Mouse (Mus musculus) intestine, embryonic 14.5 days (tissue): ENCODE measurements around the gene Tns3. TPM values are rescaled to one million over a fixed set of nuclear protein-coding genes. Genes with fewer than 3 reads are reported as not detected.
A peak's percentile ranks its signal among the peaks of the same experiment; 100 is the strongest.

Experiments used
- ATAC-seq: fragments of 200-750 bp; cut with Nextera tagmentation; replicated peaks from 2 replicates; pipeline ENCODE4 v1.8.0; 2017; ENCODE audit warnings: low read depth, moderate number of reproducible peaks, moderate TSS enrichment, moderate library complexity; ENCODE audit not compliant: low FRiP score, low TSS enrichment
- DNase-seq: peaks from one replicate; pipeline ENCODE4 v3.0.0-alpha.2; 2018; ENCODE audit warnings: low spot score
- H3K27ac ChIP-seq: fragments of 300-500 bp; sonication (generic); 2 replicates; pipeline ENCODE4 v1.5.1; 2014; ENCODE audit warnings: low read depth, mild to moderate bottlenecking, control low read depth
- H3K27me3 ChIP-seq: fragments of 300-500 bp; sonication (generic); replicated peaks from 2 replicates; pipeline ENCODE4 v1.6.1; 2014; ENCODE audit warnings: low read length, control low read depth; ENCODE audit not compliant: control insufficient read depth, insufficient read depth
- H3K36me3 ChIP-seq: fragments of 300-500 bp; sonication (generic); 2 replicates; pipeline ENCODE4 v1.6.1; 2014; ENCODE audit warnings: low read length, control low read depth; ENCODE audit not compliant: control insufficient read depth, insufficient read depth
- H3K4me1 ChIP-seq: fragments of 300-500 bp; sonication (generic); replicated peaks from 2 replicates; pipeline ENCODE4 v1.6.1; 2014; ENCODE audit warnings: low read length, control low read depth, mixed read lengths; ENCODE audit not compliant: control insufficient read depth, insufficient read depth
- H3K4me2 ChIP-seq: fragments of 300-500 bp; sonication (generic); 2 replicates; pipeline ENCODE4 v1.6.1; 2014; ENCODE audit warnings: low read length
- H3K4me3 ChIP-seq: fragments of 300-500 bp; sonication (generic); 2 replicates; pipeline ENCODE4 v1.5.1; 2014; ENCODE audit warnings: low read depth, low read length, control low read depth, mixed read lengths
- H3K9ac ChIP-seq: fragments of 300-500 bp; sonication (generic); 2 replicates; pipeline ENCODE4 v1.6.1; 2014; ENCODE audit warnings: mild to moderate bottlenecking, low read length
- H3K9me3 ChIP-seq: fragments of 300-500 bp; sonication (generic); 2 replicates; pipeline ENCODE4 v1.6.1; 2016; ENCODE audit warnings: low read length, control low read depth; ENCODE audit not compliant: control insufficient read depth
- WGBS: fragments of 180-500 bp; shearing (Covaris S2); extraction: QIAGEN DNeasy Blood & Tissue Kit; methylation state at CpG from one replicate; pipeline ENCODE4 v1.1.7; 2014; 5-methylcytosine and 5-hydroxymethylcytosine counted together
- polyA plus RNA-seq: library from polyadenylated mRNA; unstranded; fragments of >200 nt; fragmentation: Nextera tagmentation; extraction: Ambion mirVana; gene quantifications from 2 replicates; pipeline ENCODE4 v1.2.1, GENCODE M21; 2014

Gene Tns3
- polyA plus RNA-seq, 1 experiment from 2014 or later = 25.7 TPM

DNA sequence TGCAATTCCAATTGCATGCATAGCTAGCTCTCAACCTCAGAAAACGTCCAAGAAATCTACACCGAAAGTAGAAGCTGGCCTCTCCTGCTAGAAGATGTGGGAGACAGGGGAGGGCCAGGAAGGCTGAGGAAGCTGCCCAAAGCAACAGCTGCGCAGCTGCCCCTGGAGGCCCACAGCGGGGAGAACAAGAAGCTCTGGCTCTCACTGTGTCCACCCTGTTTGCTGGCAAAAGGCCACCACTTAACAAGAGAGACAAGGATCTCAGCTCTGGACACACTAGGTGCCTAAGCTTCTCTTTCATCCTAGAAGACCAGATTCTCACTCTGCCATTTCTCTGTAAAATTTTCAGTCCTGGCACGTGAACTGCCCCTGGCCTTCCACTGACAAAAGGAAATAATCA, 167.6 kb downstream of the Tns3 start:
- Histone ChIP-seq H3K9me3 (no peaks in the 10 kb centered on the region), H3K4me1 (peaks cover 22% of the 10 kb centered on the region), H3K36me3 (peaks cover 33% of the 10 kb centered on the region), H3K4me2 (no peak overlapping the region), H3K27ac (peak overlapping the region; percentile 76), H3K27me3 (no peaks in the 10 kb centered on the region), H3K4me3 (no peak overlapping the region), H3K9ac (no peak overlapping the region)
- peak; percentile 68 for DNase-seq
- no peak for ATAC-seq
- 23% methylated on average over 5 of the region's 5 CpGs for WGBS

DNA sequence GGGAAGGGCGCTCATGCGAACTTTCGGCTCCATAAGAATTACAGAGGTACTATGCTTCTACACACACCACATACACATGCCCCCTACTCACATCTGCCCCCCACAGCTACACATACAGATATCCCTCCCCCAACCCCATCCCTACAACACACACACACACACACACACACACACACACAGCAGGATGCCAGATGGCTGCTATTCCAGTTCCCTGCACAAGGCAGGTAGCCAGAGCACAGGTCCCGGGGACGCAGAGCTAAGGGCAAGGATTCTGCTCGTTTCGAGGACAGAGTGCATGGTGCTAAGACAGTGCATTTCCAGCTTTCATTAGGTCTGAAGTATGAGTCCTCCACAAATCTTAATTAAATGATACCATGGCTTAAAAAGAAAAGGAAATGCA, 168.5 kb downstream of the Tns3 start:
- Histone ChIP-seq H3K4me1 (peaks cover 17% of the 10 kb centered on the region), H3K9ac (no peak overlapping the region), H3K4me2 (no peak overlapping the region), H3K36me3 (peaks cover 34% of the 10 kb centered on the region), H3K4me3 (no peak overlapping the region), H3K27me3 (no peaks in the 10 kb centered on the region), H3K9me3 (no peaks in the 10 kb centered on the region), H3K27ac (peak overlapping the region; percentile 76; the same call in 1 of the 2 replicates)
- WGBS = 87% methylated on average over 7 of the region's 7 CpGs
- DNase-seq (no peak), ATAC-seq (no peak)

DNA sequence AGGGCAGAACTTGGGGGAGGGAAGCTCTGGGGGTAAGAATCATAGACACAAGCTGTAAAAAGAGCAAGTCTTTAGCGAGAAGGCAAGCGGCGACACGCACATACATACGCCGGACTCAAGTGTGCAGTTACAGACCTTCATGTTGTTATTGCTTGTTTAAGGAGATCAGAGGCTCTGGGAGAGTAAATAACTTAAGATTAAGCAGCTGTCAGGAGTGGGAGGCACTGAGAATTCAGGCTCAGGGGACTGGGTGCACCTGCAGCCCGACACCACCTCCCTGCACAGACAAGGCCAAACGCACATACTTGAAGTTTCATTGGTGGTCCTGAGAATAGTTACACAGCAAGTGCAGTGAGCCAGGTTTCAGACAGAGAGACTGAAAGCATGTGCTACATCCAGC, 169.3 kb downstream of the Tns3 start:
- 72% methylated on average over 8 of the region's 8 CpGs for WGBS
- H3K9ac ChIP-seq = no peak overlapping the region
- DNase-seq (no peak), ATAC-seq (no peak)
- H3K4me3 ChIP-seq = no peak overlapping the region
- no peak overlapping the region for H3K4me2 ChIP-seq
- H3K4me1 ChIP-seq = peaks cover 17% of the 10 kb centered on the region
- H3K36me3 ChIP-seq = peaks cover 42% of the 10 kb centered on the region
- H3K27ac ChIP-seq = no peak overlapping the region
- no peaks in the 10 kb centered on the region for H3K9me3 ChIP-seq
- H3K27me3 ChIP-seq = no peaks in the 10 kb centered on the region

DNA sequence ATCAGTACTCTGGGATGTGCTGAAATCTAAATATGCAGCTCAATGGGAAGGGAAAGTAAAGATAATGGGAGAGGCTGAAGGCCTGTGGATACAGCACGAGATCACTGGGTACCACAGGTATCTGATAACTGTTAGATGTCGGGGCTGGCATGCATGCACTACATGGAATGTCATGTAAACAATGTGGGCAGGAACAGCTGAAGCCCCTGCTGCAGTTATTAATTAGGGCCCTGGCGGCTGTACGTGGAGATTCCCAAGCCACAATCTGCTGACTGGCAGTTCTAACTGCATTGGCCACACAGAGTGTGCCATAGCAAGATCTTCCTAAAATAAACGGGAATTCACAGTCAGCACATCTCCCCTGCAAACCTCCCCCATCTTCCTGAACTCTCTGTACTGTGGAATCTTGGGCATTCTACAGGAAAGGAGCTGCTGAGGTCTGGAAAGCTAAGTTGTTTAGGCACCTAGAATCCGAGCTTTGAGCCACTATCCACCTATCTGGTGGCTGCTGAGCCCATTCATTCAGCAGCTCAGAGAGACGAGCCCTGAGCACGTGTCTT, 170.3 kb downstream of the Tns3 start:
- H3K4me3 ChIP-seq = no peak overlapping the region

DNA sequence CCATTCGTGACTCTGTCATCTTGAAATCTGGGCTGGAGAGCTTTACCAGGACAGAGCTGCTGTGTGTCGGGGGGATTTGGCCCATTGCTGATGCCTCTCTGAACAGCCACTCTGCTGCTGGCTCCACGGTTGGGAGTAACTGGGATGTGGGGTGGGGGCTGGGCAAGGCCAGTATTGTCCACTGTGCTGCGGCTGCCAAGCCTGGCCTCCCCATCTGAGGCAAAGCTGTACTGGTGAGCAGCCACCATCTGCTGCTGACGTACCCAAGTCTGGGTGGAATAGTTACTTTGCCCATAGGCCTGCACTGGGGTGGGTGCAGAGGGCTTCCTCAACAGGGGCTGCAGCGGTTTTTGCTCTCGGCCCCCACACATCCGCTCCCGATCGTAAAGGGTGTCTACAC, 172.0 kb downstream of the Tns3 start:
- ATAC-seq = no peak
- peaks cover 13% of the 10 kb centered on the region for H3K4me1 ChIP-seq
- no peak for DNase-seq
- peaks cover 48% of the 10 kb centered on the region for H3K36me3 ChIP-seq
- WGBS = 95% methylated on average over 10 of the region's 10 CpGs
- H3K4me3 ChIP-seq = no peak overlapping the region
- no peaks in the 10 kb centered on the region for H3K27me3 ChIP-seq
- no peaks in the 10 kb centered on the region for H3K9me3 ChIP-seq
- H3K4me2 ChIP-seq = no peak overlapping the region
- no peak overlapping the region for H3K27ac ChIP-seq
- no peak overlapping the region for H3K9ac ChIP-seq

More for the DNA sequence above, 170.3 kb downstream of the Tns3 start:
- no peak for DNase-seq
- H3K4me1 ChIP-seq = peaks cover 17% of the 10 kb centered on the region
- 55% methylated on average over 8 of the region's 8 CpGs for WGBS
- no peak overlapping the region for H3K9ac ChIP-seq
- H3K27me3 ChIP-seq = no peaks in the 10 kb centered on the region
- H3K4me2 ChIP-seq = no peak overlapping the region
- no peaks in the 10 kb centered on the region for H3K9me3 ChIP-seq
- H3K27ac ChIP-seq = no peak overlapping the region
- no peak for ATAC-seq
- peaks cover 39% of the 10 kb centered on the region for H3K36me3 ChIP-seq

DNA sequence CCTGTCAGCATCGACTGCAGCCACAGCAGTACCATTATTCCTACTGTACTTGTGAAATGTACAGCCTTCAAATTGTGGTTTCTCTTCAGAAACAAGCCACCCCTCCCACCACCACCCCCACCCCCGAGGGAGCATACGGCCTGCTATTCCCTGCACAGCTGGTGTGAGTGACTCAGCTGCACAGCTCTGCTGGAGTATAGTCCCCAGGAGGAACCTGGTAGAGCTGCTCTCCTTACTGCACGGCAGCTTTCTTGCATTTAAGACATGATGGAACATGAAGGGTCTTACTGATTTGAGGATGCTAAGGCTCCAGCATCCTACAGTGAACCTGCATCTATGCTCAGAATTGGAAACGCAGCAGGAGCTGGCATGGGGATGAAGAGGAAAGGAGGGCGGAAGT, 176.1 kb downstream of the Tns3 start:
- no peaks in the 10 kb centered on the region for H3K9me3 ChIP-seq
- 83% methylated on average over 6 of the region's 6 CpGs for WGBS
- no peak overlapping the region for H3K4me2 ChIP-seq
- no peak overlapping the region for H3K27ac ChIP-seq
- peaks cover 60% of the 10 kb centered on the region for H3K36me3 ChIP-seq
- H3K4me1 ChIP-seq = no peaks in the 10 kb centered on the region
- DNase-seq (no peak), ATAC-seq (no peak)
- no peak overlapping the region for H3K9ac ChIP-seq
- no peaks in the 10 kb centered on the region for H3K27me3 ChIP-seq
- no peak overlapping the region for H3K4me3 ChIP-seq

DNA sequence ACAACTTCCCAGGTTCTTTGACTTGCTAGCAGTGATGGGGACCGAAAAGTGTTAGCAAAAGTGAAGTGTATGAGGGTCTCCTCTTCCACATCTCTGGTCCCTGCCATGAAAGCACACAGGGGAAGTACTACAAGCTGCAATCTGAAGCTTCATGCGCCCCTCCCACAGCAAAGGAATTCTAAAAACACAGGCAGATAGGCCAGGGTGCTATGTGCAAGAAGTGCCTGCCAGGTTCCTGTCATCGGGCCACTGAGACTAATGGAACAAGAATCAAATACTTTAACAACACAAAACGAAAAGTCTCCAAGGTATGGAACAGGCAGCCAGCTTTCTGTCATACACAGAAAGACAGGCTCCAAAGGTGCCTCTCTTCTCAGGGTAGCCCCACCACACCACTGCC, 177.8 kb downstream of the Tns3 start:
- no peaks in the 10 kb centered on the region for H3K9me3 ChIP-seq
- no peak overlapping the region for H3K4me3 ChIP-seq
- 80% methylated on average over 4 of the region's 4 CpGs for WGBS
- no peaks in the 10 kb centered on the region; the same call in 1 of the 2 replicates for H3K4me1 ChIP-seq
- no peaks in the 10 kb centered on the region for H3K27me3 ChIP-seq
- no peak overlapping the region for H3K27ac ChIP-seq
- no peak overlapping the region for H3K9ac ChIP-seq
- no peak overlapping the region for H3K4me2 ChIP-seq
- DNase-seq = no peak
- ATAC-seq = no peak
- peaks cover 43% of the 10 kb centered on the region for H3K36me3 ChIP-seq

DNA sequence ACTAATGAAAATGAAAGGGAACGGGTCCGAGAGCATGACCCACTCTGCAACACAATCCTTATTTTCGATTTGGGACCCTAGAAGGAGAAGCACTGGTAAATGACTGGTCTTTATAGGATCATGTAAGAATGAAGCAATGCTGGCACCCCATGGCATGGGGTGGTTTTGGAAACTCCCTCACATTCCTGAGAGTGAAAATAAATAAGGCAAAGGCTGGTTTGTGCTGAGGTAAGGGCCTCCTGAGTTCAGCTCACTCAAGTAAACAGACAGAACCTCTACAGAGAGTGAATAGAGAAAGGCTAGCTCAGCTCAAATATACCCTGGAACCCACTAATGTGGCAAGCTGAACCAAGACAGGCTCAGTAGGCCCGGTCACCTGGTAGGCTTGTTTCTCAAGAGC, 179.8 kb downstream of the Tns3 start:
- H3K27ac ChIP-seq = no peak overlapping the region
- H3K36me3 ChIP-seq = peaks cover 25% of the 10 kb centered on the region
- H3K9me3 ChIP-seq = no peaks in the 10 kb centered on the region
- H3K9ac ChIP-seq = no peak overlapping the region
- 91% methylated on average over 4 of the region's 4 CpGs for WGBS
- no peaks in the 10 kb centered on the region; the same call in 1 of the 2 replicates for H3K4me1 ChIP-seq
- H3K4me2 ChIP-seq = no peak overlapping the region
- no peak for ATAC-seq
- DNase-seq = no peak
- H3K27me3 ChIP-seq = no peaks in the 10 kb centered on the region
- no peak overlapping the region for H3K4me3 ChIP-seq

DNA sequence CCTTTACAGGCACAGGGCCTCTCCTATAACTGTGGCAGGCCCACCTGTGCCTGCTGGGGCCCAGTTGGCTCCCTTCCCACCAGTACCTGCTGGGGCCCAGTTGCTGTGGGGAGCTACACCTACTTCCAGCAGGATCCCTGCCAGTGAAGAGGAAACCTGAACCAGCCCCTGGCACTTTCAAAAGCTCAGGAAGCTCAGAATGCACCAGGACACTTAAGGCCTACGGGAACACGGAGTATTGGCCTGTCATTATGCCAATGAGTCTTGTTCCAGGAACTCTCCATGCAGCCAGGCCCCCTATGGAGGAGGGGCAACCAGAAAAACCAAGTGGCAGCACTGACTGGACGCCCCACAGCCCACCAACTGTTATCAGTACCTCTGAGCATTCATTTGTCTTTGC, 181.6 kb downstream of the Tns3 start:
- WGBS = 73% methylated on average over 3 of the region's 3 CpGs
- H3K9me3 ChIP-seq = no peaks in the 10 kb centered on the region
- ATAC-seq (no peak), DNase-seq (no peak)
- H3K4me1 ChIP-seq = no peaks in the 10 kb centered on the region; the same call in 1 of the 2 replicates
- H3K4me3 ChIP-seq = no peak overlapping the region
- H3K36me3 ChIP-seq = peaks cover 34% of the 10 kb centered on the region
- H3K27me3 ChIP-seq = no peaks in the 10 kb centered on the region
- no peak overlapping the region for H3K27ac ChIP-seq
- H3K9ac ChIP-seq = no peak overlapping the region
- H3K4me2 ChIP-seq = no peak overlapping the region
